Mouse (Mus musculus) brain, embryonic 14.5 days (tissue): ENCODE measurements around the gene Serpina3f.

Experiments used
- CTCF ChIP-seq: fragments of 200-500 bp; IDR thresholded peaks from 2 replicates; pipeline ENCODE4 v1.5.1; 2012; ENCODE audit warnings: inconsistent platforms, mild to moderate bottlenecking, moderate library complexity, borderline replicate concordance; ENCODE audit not compliant: insufficient read depth, insufficient read length; ENCODE audit errors: extremely low read depth
- POLR2A ChIP-seq: fragments of 200-500 bp; IDR thresholded peaks from 2 replicates; pipeline ENCODE4 v1.6.1; 2012; ENCODE audit warnings: mild to moderate bottlenecking, inconsistent platforms, borderline replicate concordance; ENCODE audit not compliant: poor library complexity, insufficient read depth, insufficient read length, severe bottlenecking; ENCODE audit errors: extremely low read depth

DNA sequence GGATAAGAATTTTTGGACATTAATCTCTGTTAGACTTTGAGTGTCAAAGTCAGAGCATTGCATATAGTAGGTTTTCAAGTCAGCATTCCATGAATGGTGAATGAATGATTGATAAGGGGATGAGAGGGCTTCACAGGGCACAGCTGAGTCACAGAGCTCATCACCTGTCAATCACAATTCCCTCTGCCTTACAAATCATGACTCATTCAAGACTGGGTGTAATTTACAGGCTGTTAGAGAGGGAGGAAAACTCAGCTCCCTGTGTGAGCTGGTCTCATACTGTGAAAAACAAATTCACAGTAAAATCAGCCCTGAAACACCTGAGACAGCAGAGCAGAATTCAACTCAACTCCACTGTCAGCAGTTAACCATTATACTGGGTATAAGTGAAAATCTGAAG is 23.5 kb upstream of the Serpina3f start:
- TF ChIP-seq CTCF (no peak), POLR2A (no peak)
